Mouse (Mus musculus): ENCODE measurements around the gene Eef1g.

Gene Eef1g

DNA sequence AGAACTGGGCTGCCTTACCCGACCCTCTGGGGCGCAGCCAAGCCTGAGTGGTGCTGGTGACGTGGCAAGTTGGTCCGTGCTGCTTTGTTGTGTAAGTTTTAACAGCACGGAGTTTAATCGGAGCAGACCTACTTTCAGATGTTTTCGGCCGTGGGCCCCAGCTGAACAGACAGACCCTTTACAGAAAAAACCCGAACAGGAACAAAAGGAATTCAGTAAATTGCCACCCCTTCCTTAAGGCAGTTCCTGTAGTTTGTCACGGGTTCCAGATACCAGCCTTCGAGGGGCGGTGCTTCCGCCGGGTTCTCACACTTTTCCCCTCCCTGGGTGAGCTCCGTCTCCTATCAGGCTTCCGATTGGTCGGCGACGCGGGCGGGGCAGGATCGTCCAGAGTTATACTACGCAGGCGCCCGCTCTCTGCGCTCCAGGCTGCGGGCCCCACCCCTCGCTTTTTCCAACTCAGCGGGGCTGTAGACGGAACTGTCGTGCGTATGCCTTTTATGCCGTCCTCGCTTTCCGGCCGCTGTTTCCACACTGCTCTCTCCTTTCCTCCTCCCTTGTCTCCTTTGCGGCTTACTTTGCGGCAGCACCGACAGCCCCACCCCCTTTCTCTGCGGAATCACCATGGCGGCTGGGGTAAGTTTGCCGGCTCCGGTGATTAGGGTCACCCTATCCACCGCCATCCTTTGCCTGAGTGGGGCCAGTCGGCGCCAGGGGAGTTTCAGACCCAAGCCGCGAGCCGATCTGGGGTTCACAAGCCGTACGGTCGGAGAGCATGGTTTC is at the start of gene Eef1g:
Eef1g (plus strand) TSS at position 452 of the 783 bp plus-strand sequence.
- TF ChIP-seq CTCF (conservative IDR thresholded peaks at IDR 0.05; ENCODE audit: low read length) (no peak), POU5F1 (IDR thresholded peaks at IDR 0.05; ENCODE audit: borderline replicate concordance, low read length) (no peak), NANOG (IDR thresholded peaks at IDR 0.05; ENCODE audit: borderline replicate concordance, low read length) (no peak)
- Histone ChIP-seq H3K4me1 (replicated peaks; ENCODE audit: low read depth, low read length) (peaks cover 55% of the 10 kb centered on the region), H3K9me3 (ENCODE audit: low read length) (no peaks in the 10 kb centered on the region), H3K27me3 (ENCODE audit: insufficient read depth, low read length) (no peaks in the 10 kb centered on the region), H3K4me3 (replicated peaks; ENCODE audit: low read length) (peak within 1 kb of the TSS; percentile 100), H3K36me3 (ENCODE audit: insufficient read depth, low read length) (peaks cover 91% of the 10 kb centered on the region)

DNA sequence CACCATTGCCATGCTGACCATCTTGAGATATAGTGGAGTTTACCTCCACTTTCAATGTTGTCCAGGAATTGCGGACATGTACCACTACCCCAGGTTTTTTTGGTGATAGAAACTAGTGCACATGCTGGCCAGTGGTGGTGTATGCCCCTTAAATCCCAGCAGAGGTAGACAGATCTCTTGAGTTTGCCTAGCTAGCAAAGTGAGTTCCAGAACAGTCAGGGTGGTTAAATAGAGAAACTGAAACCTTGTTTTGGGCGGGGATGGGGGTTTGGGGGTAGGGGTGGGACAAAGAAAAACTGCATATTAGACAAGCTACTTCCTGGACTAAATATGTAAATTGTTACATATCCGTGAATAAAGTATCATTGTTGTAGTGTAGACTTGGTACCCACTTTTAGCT is 47.8 kb upstream of the Eef1g start:
- Histone ChIP-seq H3K27me3 (ENCODE audit: insufficient read depth, low read length) (no peaks in the 10 kb centered on the region), H3K9me3 (ENCODE audit: low read length) (no peaks in the 10 kb centered on the region), H3K36me3 (ENCODE audit: insufficient read depth, low read length) (peaks cover 47% of the 10 kb centered on the region), H3K4me3 (replicated peaks; ENCODE audit: low read length) (no peak overlapping the region), H3K4me1 (replicated peaks; ENCODE audit: low read depth, low read length) (peaks cover 42% of the 10 kb centered on the region)
- TF ChIP-seq CTCF (conservative IDR thresholded peaks at IDR 0.05; ENCODE audit: low read length) = no peak
- TF ChIP-seq POU5F1 (IDR thresholded peaks at IDR 0.05; ENCODE audit: borderline replicate concordance, low read length) = no peak
- no peak for TF ChIP-seq NANOG (IDR thresholded peaks at IDR 0.05; ENCODE audit: borderline replicate concordance, low read length)

DNA sequence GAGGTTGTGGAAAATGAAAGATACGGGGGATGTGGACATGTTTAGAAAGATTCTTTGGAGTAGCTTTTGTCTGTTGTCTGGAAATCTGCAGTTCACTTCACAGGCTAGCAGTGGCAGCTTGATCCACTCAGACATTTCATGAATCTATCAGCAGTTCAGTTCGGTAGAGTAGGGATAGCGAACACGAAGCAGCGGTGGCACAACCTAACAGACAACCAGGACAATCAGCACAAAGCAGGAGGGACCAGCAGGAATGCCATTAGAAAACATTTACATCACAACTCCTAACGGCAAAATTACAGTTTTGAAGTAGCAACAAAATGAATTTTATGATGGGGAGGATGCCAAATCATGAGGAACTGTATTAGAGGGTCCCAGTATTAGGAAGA is 47.2 kb upstream of the Eef1g start:
- Histone ChIP-seq H3K9me3 (ENCODE audit: low read length) (no peaks in the 10 kb centered on the region), H3K4me1 (replicated peaks; ENCODE audit: low read depth, low read length) (peaks cover 42% of the 10 kb centered on the region), H3K4me3 (replicated peaks; ENCODE audit: low read length) (peak overlapping the region; percentile 93), H3K36me3 (ENCODE audit: insufficient read depth, low read length) (peaks cover 41% of the 10 kb centered on the region), H3K27me3 (ENCODE audit: insufficient read depth, low read length) (no peaks in the 10 kb centered on the region)
- TF ChIP-seq CTCF (conservative IDR thresholded peaks at IDR 0.05; ENCODE audit: low read length) (no peak), NANOG (IDR thresholded peaks at IDR 0.05; ENCODE audit: borderline replicate concordance, low read length) (no peak), POU5F1 (IDR thresholded peaks at IDR 0.05; ENCODE audit: borderline replicate concordance, low read length) (no peak)

DNA sequence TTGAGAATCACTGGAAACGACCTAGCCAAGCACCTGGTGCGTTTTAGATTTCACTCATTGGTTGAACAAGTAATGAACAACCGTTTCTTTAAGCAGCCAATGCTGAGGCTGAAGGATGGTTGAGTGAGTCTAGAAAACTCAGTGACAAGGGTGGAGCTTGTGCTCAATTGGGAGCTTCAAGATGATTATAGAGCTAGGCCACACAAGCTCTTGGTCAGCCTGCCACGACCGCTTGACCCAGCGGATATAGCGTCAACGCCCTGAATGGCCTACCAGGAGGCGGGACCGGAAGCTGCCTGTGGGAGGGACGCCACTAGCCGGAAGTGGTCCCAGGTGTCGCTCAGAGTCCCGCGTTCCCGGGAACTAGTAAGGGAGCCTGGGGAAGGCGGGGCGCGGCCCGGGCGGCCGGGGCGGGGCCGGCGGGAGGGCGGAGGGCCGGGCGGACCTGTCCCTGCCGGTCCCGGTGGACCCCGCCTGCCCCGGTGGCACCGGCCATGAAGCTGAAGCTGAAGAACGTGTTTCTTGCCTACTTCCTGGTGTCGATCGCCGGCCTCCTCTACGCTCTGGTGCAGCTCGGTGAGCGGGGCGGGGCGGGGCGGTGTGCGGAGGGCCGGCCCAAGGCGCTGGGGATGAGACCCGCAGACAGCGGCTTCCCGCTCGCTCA is 46.6 kb upstream of the Eef1g start, which contains the start of gene B3gat3:
B3gat3 (plus strand) TSS at position 302 of the 664 bp plus-strand sequence.
- TF ChIP-seq NANOG (IDR thresholded peaks at IDR 0.05; ENCODE audit: borderline replicate concordance, low read length) = no peak
- TF ChIP-seq CTCF (conservative IDR thresholded peaks at IDR 0.05; ENCODE audit: low read length) = no peak
- TF ChIP-seq POU5F1 (IDR thresholded peaks at IDR 0.05; ENCODE audit: borderline replicate concordance, low read length) = no peak
- Histone ChIP-seq H3K27me3 (ENCODE audit: insufficient read depth, low read length) (no peaks in the 10 kb centered on the region), H3K4me1 (replicated peaks; ENCODE audit: low read depth, low read length) (peaks cover 44% of the 10 kb centered on the region), H3K36me3 (ENCODE audit: insufficient read depth, low read length) (peaks cover 37% of the 10 kb centered on the region), H3K4me3 (replicated peaks; ENCODE audit: low read length) (peak within 1 kb of the TSS; percentile 93), H3K9me3 (ENCODE audit: low read length) (no peaks in the 10 kb centered on the region)

DNA sequence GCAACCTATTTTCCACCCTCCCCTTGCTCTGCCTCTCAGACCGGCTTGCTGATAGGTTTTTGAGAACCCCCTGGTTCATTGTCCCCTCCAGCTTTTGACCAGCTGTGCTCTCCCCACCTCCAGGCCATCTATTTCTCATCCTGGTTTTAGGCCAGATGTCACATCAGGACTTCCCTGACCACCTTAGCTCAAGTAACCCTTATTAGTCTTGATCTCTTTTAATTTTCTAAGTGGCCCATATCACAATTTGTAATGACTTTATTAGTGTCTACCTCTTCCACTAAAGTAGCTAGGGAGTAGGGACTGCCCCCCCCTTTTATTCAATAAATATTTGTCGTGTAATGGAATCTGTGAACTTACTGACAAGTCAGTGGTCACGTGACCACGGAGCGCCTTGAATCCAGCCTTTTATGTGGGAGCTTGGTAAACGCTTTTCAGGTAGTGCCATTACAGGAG is 46.0 kb upstream of the Eef1g start:
- no peaks in the 10 kb centered on the region for H3K9me3 ChIP-seq (ENCODE audit: low read length)
- TF ChIP-seq NANOG (IDR thresholded peaks at IDR 0.05; ENCODE audit: borderline replicate concordance, low read length) (no peak), CTCF (conservative IDR thresholded peaks at IDR 0.05; ENCODE audit: low read length) (no peak), POU5F1 (IDR thresholded peaks at IDR 0.05; ENCODE audit: borderline replicate concordance, low read length) (no peak)
- H3K4me3 ChIP-seq (replicated peaks; ENCODE audit: low read length) = peak overlapping the region; percentile 93
- peaks cover 37% of the 10 kb centered on the region for H3K36me3 ChIP-seq (ENCODE audit: insufficient read depth, low read length)
- peaks cover 50% of the 10 kb centered on the region for H3K4me1 ChIP-seq (replicated peaks; ENCODE audit: low read depth, low read length)
- H3K27me3 ChIP-seq (ENCODE audit: insufficient read depth, low read length) = no peaks in the 10 kb centered on the region

DNA sequence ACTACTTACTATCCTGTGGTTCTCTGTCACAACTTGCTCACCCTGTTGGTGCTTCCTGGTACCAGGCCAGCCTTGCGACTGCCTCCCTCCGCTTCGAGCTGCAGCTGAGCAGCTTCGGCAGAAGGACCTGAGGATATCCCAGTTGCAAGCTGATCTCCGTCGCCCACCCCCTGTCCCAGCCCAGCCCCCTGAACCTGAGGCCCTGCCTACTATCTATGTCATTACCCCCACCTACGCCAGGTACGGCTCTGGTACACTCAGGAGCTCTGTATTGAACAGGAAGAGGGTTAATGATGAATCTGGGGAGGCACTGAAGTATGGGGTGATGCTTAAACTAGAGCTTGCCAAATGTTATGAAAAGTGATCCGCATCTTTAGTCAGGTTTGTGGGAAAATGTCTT is 45.1 kb upstream of the Eef1g start:
- Histone ChIP-seq H3K36me3 (ENCODE audit: insufficient read depth, low read length) (peaks cover 36% of the 10 kb centered on the region), H3K9me3 (ENCODE audit: low read length) (no peaks in the 10 kb centered on the region), H3K4me1 (replicated peaks; ENCODE audit: low read depth, low read length) (peaks cover 52% of the 10 kb centered on the region), H3K27me3 (ENCODE audit: insufficient read depth, low read length) (no peaks in the 10 kb centered on the region), H3K4me3 (replicated peaks; ENCODE audit: low read length) (no peak overlapping the region)
- TF ChIP-seq POU5F1 (IDR thresholded peaks at IDR 0.05; ENCODE audit: borderline replicate concordance, low read length) (no peak), NANOG (IDR thresholded peaks at IDR 0.05; ENCODE audit: borderline replicate concordance, low read length) (no peak), CTCF (conservative IDR thresholded peaks at IDR 0.05; ENCODE audit: low read length) (no peak)

DNA sequence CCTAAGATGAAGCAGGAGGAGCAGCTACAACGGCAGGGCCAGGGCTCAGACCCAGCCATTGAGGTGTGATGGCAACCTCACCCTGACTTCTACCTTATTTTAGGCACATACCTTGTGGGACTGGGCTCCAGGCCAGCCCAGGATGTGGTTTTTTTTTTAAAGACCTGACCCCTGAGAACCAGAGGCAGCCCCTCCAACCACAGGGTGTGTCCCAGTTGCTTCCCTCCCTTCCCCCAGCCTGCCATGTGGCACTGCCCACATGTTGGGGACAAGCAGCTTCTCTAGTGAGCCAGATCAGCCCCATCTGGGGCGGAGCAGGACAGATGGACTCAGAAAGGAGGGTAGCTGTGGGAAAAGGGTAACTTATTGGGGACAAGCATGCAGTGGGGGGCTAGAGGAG is 40.1 kb upstream of the Eef1g start:
- Histone ChIP-seq H3K4me3 (replicated peaks; ENCODE audit: low read length) (no peak overlapping the region), H3K27me3 (ENCODE audit: insufficient read depth, low read length) (peaks cover 18% of the 10 kb centered on the region), H3K9me3 (ENCODE audit: low read length) (no peaks in the 10 kb centered on the region), H3K4me1 (replicated peaks; ENCODE audit: low read depth, low read length) (peaks cover 45% of the 10 kb centered on the region), H3K36me3 (ENCODE audit: insufficient read depth, low read length) (peaks cover 48% of the 10 kb centered on the region)
- TF ChIP-seq CTCF (conservative IDR thresholded peaks at IDR 0.05; ENCODE audit: low read length) (no peak), NANOG (IDR thresholded peaks at IDR 0.05; ENCODE audit: borderline replicate concordance, low read length) (no peak), POU5F1 (IDR thresholded peaks at IDR 0.05; ENCODE audit: borderline replicate concordance, low read length) (no peak)

DNA sequence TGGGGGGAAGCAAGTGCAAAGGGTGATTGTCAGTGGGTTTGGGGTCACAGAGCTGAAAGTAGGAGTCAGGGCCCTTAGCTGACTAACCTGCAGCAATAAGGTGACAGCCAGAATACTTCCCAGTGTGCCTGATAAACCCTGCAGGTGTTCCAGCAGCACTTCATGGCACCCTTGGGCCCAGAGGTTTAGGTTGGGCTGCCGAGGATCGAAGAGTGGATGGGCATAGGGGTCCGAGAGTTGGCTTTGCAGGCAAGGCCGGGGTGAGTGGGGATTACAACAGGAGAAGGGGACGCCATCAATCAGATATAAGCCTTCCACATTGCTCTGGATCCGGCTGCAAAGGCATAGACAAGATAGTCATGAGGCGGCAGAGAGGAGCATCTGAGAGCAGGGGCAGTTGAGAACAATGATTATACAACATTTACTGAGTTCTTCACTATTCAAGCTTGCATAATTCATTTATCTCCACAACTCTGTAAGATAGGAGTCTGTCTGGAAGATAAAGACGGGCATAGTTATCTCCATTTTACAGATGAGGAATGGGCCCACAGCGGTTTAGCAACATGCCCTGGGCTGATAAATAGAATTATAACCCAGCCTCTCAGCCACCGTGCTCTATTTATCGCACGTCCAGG is 38.8 kb upstream of the Eef1g start:
- H3K36me3 ChIP-seq (ENCODE audit: insufficient read depth, low read length) = peaks cover 42% of the 10 kb centered on the region
- H3K4me3 ChIP-seq (replicated peaks; ENCODE audit: low read length) = no peak overlapping the region
- TF ChIP-seq CTCF (conservative IDR thresholded peaks at IDR 0.05; ENCODE audit: low read length) = no peak
- peaks cover 18% of the 10 kb centered on the region for H3K27me3 ChIP-seq (ENCODE audit: insufficient read depth, low read length)
- no peaks in the 10 kb centered on the region for H3K9me3 ChIP-seq (ENCODE audit: low read length)
- peaks cover 44% of the 10 kb centered on the region for H3K4me1 ChIP-seq (replicated peaks; ENCODE audit: low read depth, low read length)
